Mouse (Mus musculus) forebrain, postnatal 0 days (tissue): Measurements from ENCODE around the gene Slc9a5. TPM values are rescaled to one million over a fixed set of nuclear protein-coding genes. Genes with fewer than 3 reads are reported as not detected.

Source experiments
- ATAC-seq: fragments of 200-750 bp; cut with Nextera tagmentation; 2 replicates; pipeline ENCODE4 v1.8.0; 2017; ENCODE audit warnings: mild to moderate bottlenecking, moderate library complexity
- DNase-seq: peaks from one replicate; pipeline ENCODE4 v3.0.0-alpha.2; 2015
- H3K27ac ChIP-seq: fragments of 300-500 bp; sonication (generic); 2 replicates; pipeline ENCODE4 v1.5.1; 2014; ENCODE audit warnings: low read depth, mild to moderate bottlenecking, antibody characterized with exemption, low read length, moderate library complexity, mixed read lengths
- H3K27me3 ChIP-seq: fragments of 300-500 bp; sonication (generic); 2 replicates; pipeline ENCODE4 v1.6.1; 2014; ENCODE audit warnings: mild to moderate bottlenecking, low read length, mixed read lengths; ENCODE audit not compliant: insufficient read depth
- H3K36me3 ChIP-seq: fragments of 300-500 bp; sonication (generic); 2 replicates; pipeline ENCODE4 v1.6.1; 2014; ENCODE audit warnings: mild to moderate bottlenecking, moderate library complexity; ENCODE audit not compliant: insufficient read depth
- H3K4me1 ChIP-seq: fragments of 300-500 bp; sonication (generic); 2 replicates; pipeline ENCODE4 v1.6.1; 2014; ENCODE audit warnings: antibody characterized with exemption; ENCODE audit not compliant: insufficient read depth
- H3K4me2 ChIP-seq: fragments of 300-500 bp; sonication (generic); 2 replicates; pipeline ENCODE4 v1.6.1; 2014; ENCODE audit warnings: low read depth, mild to moderate bottlenecking, moderate library complexity
- H3K4me3 ChIP-seq: fragments of 300-500 bp; sonication (generic); 2 replicates; pipeline ENCODE4 v1.5.1; 2014; ENCODE audit warnings: low read depth, low read length, mixed read lengths
- H3K9ac ChIP-seq: fragments of 300-500 bp; sonication (generic); 2 replicates; pipeline ENCODE4 v1.6.1; 2014; ENCODE audit warnings: mild to moderate bottlenecking
- H3K9me3 ChIP-seq: fragments of 300-500 bp; sonication (generic); 2 replicates; pipeline ENCODE4 v1.6.1; 2016; ENCODE audit warnings: low read length
- CTCF ChIP-seq: sonication (generic); IDR thresholded peaks from 2 replicates; pipeline ENCODE4 v1.5.1; 2016; ENCODE audit warnings: antibody characterized with exemption, control low read depth, low read depth
- WGBS: fragments of 180-500 bp; shearing (Covaris S2); extraction: QIAGEN DNeasy Blood & Tissue Kit; methylation state at CpG from one replicate; pipeline ENCODE4 v1.1.7; 2014; 5-methylcytosine and 5-hydroxymethylcytosine counted together
- polyA plus RNA-seq: library from polyadenylated mRNA; unstranded; fragments of >200 nt; fragmentation: Nextera tagmentation; extraction: Ambion mirVana; gene quantifications from 2 replicates; pipeline ENCODE4 v1.2.1, GENCODE M21; 2015
- total RNA-seq: library from RNA; depleted of rRNA; stranded (reverse); fragments of >200 nt; gene quantifications from 2 replicates; pipeline ENCODE4 v1.2.3, GENCODE M21; 2014

Slc9a5 gene
- total and polyA plus RNA-seq, 2 experiments from 2014 or later, result 7.2 to 17.5 TPM

- H3K9ac ChIP-seq, result no peak overlapping the region
- H3K4me3 ChIP-seq, result no peak overlapping the region
- no peak for TF ChIP-seq CTCF
- no peak overlapping the region for H3K4me2 ChIP-seq
- H3K36me3 ChIP-seq, result no peaks in the 10 kb centered on the region
- no peak overlapping the region for H3K27ac ChIP-seq
- DNase-seq (no peak), ATAC-seq (no peak)
- no peaks in the 10 kb centered on the region for H3K27me3 ChIP-seq
- WGBS, result 90% methylated on average over 12 of the region's 12 CpGs
- no peaks in the 10 kb centered on the region for H3K4me1 ChIP-seq
- no peaks in the 10 kb centered on the region for H3K9me3 ChIP-seq
These were observed 44.6 kb downstream of the Slc9a5 start for GRCm38 (mm10) chr8:105393089-105393787.

- Histone ChIP-seq H3K27ac (no peak overlapping the region), H3K9ac (no peak overlapping the region), H3K4me3 (no peak overlapping the region), H3K9me3 (no peaks in the 10 kb centered on the region), H3K36me3 (no peaks in the 10 kb centered on the region), H3K4me2 (no peak overlapping the region), H3K4me1 (no peaks in the 10 kb centered on the region), H3K27me3 (no peaks in the 10 kb centered on the region)
- no peak for DNase-seq
- no peak for ATAC-seq
- no peak for TF ChIP-seq CTCF
- WGBS, result 40% methylated on average over 7 of the region's 7 CpGs
These were observed 45.3 kb downstream of the Slc9a5 start for GRCm38 (mm10) chr8:105393915-105394314.

- H3K36me3 ChIP-seq, result no peaks in the 10 kb centered on the region
- no peak for ATAC-seq
- H3K27ac ChIP-seq, result no peak overlapping the region
- no peak overlapping the region for H3K4me3 ChIP-seq
- no peaks in the 10 kb centered on the region for H3K4me1 ChIP-seq
- H3K9ac ChIP-seq, result no peak overlapping the region
- peak; percentile 73 for TF ChIP-seq CTCF
- H3K27me3 ChIP-seq, result no peaks in the 10 kb centered on the region
- DNase-seq, result peak; percentile 52
- no peak overlapping the region for H3K4me2 ChIP-seq
- WGBS, result 48% methylated on average over 3 of the region's 3 CpGs
- H3K9me3 ChIP-seq, result no peaks in the 10 kb centered on the region
These were observed 49.1 kb downstream of the Slc9a5 start for GRCm38 (mm10) chr8:105397747-105398146.

GRCm38 (mm10) chr8:105400016-105400415 is 51.4 kb downstream of the Slc9a5 start:
- WGBS, result 93% methylated on average over 5 of the region's 5 CpGs
- no peak overlapping the region for H3K9ac ChIP-seq
- H3K36me3 ChIP-seq, result no peaks in the 10 kb centered on the region
- TF ChIP-seq CTCF, result no peak
- no peak overlapping the region for H3K4me2 ChIP-seq
- no peak overlapping the region for H3K27ac ChIP-seq
- no peak for ATAC-seq
- no peak overlapping the region for H3K4me3 ChIP-seq
- H3K4me1 ChIP-seq, result no peaks in the 10 kb centered on the region
- DNase-seq, result no peak
- no peaks in the 10 kb centered on the region for H3K27me3 ChIP-seq
- no peaks in the 10 kb centered on the region for H3K9me3 ChIP-seq

- H3K4me1 ChIP-seq, result 0 out of 2 replicates have a peak, but pooled peaks cover 3% of the 10 kb centered on the region
- DNase-seq, result no peak
- H3K27ac ChIP-seq, result no peak overlapping the region
- H3K9me3 ChIP-seq, result no peaks in the 10 kb centered on the region
- H3K27me3 ChIP-seq, result no peaks in the 10 kb centered on the region
- no peak overlapping the region for H3K4me3 ChIP-seq
- WGBS, result 84% methylated on average over 8 of the region's 8 CpGs
- no peak for ATAC-seq
- no peak overlapping the region for H3K9ac ChIP-seq
- H3K4me2 ChIP-seq, result no peak overlapping the region
- no peaks in the 10 kb centered on the region for H3K36me3 ChIP-seq
- TF ChIP-seq CTCF, result no peak
These were observed 54.8 kb downstream of the Slc9a5 start for GRCm38 (mm10) chr8:105403467-105403866.

GRCm38 (mm10) chr8:105404496-105404895 is 55.9 kb downstream of the Slc9a5 start:
- Histone ChIP-seq H3K4me3 (no peak overlapping the region), H3K9ac (no peak overlapping the region), H3K4me2 (no peak overlapping the region), H3K27me3 (no peaks in the 10 kb centered on the region), H3K9me3 (no peaks in the 10 kb centered on the region), H3K36me3 (no peaks in the 10 kb centered on the region), H3K27ac (no peak overlapping the region), H3K4me1 (0 out of 2 replicates have a peak, but pooled peaks cover 3% of the 10 kb centered on the region)
- TF ChIP-seq CTCF, result no peak
- ATAC-seq (no peak), DNase-seq (no peak)
- 41% methylated on average over 1 of the region's 1 CpGs for WGBS

- no peak for TF ChIP-seq CTCF
- H3K27ac ChIP-seq, result no peak overlapping the region
- ATAC-seq (peak; percentile 85), DNase-seq (peak; percentile 80)
- no peaks in the 10 kb centered on the region for H3K27me3 ChIP-seq
- H3K4me3 ChIP-seq, result no peak overlapping the region
- 32% methylated on average over 10 of the region's 10 CpGs for WGBS
- no peak overlapping the region for H3K4me2 ChIP-seq
- no peaks in the 10 kb centered on the region for H3K36me3 ChIP-seq
- H3K4me1 ChIP-seq, result 0 out of 2 replicates have a peak, but pooled peaks cover 3% of the 10 kb centered on the region
- no peaks in the 10 kb centered on the region for H3K9me3 ChIP-seq
- no peak overlapping the region for H3K9ac ChIP-seq
These were observed 57.8 kb downstream of the Slc9a5 start for GRCm38 (mm10) chr8:105406416-105406815.
